Mouse (Mus musculus) gastrocnemius, adult 2 months (tissue): ENCODE results near the gene Ddx46. TPM values are rescaled to one million over a fixed set of nuclear protein-coding genes. Genes with fewer than 3 reads are reported as not detected.
"Not testable (repeated sequence)": the region's sequence is repeated elsewhere in the genome, so short reads cannot be mapped to it uniquely, and the experiment has no call there.

Experiments
- DNase-seq: peaks from one replicate; pipeline ENCODE4 v3.0.0; 2022
- H3K27ac ChIP-seq: fragments of 200-600 bp; 2 replicates; pipeline ENCODE4 v1.8.1; 2022; ENCODE audit warnings: mild to moderate bottlenecking
- H3K4me3 ChIP-seq: fragments of 200-600 bp; 2 replicates; pipeline ENCODE4 v1.8.1; 2022; ENCODE audit warnings: mild to moderate bottlenecking, moderate library complexity
- CTCF ChIP-seq: fragments of 200-600 bp; IDR thresholded peaks from 2 replicates; pipeline ENCODE4 v1.8.1; 2022; ENCODE audit warnings: antibody characterized with exemption, mild to moderate bottlenecking, moderate library complexity
- intact Hi-C: fragments of 180-260 bp; cut with DNase I; formaldehyde crosslinking; loops from one replicate; pipeline ENCODE4 v1.15.1; 2025
- total RNA-seq, 2 experiments: library from RNA; stranded (reverse); gene quantifications; 2 replicates each; pipeline ENCODE4 v1.2.3; 2021

The Ddx46 gene
- total RNA-seq, 2 experiments from 2014 or later: 20.9 to 26.9 TPM

DNA sequence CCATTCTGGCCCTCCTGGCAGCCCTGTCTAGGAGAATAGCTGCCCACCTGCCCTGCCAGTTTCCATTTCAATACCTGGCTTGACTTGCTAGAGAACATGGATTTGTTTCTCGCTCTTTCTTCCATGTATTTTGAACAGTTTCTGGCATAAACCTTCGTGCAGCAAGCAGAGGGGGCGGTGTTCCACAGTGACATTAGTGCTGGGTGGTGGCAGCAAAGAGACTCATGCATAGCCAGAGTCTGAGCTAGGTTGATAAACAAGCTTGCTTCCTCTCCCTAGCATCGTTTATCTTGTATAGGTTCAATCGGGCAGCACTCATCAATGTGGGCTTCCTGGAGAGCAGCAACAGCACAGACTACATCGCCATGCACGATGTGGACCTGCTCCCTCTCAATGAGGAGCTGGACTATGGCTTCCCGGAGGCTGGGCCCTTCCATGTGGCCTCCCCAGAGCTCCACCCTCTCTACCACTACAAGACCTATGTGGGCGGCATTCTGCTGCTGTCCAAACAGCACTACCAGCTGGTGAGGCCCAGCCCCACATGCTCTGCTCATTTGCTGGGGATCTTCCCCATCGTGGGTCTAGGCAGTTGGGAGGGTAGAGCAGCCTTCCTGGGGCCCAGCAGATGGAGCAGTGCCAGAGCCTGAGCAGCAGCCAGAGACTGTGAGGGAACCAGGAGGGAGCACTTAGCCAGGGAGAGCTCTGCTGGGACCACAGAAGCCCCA, 27.8 kb upstream of the Ddx46 start:
- no peak for DNase-seq
- intact Hi-C loops: no loop called here
- no peak overlapping the region for H3K27ac ChIP-seq

DNA sequence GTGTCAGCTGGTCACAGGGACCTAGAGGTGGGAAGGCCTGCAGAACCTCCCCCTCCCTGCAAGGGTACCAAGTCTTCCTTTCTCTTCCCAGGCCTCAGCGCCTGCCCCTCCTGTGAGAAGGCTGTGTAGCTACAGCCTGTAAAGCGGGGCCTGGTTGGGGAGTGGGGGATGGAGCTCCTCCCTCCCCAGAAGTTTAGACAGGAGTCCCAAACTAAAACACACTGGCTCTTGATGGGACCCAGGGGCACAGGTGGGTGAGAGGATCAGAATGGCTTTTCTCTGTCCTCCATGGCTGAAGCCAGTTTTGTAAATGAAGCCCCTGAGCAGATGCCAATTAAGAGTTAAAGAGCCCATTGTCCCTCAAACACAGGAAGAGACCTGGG, 27.2 kb upstream of the Ddx46 start:
- no peak for TF ChIP-seq CTCF
- DNase-seq: no peak
- Histone ChIP-seq H3K27ac (no peak overlapping the region), H3K4me3 (no peak overlapping the region)
- intact Hi-C loops: no loop called here

More for the DNA sequence above, 27.8 kb upstream of the Ddx46 start:
- no peak for TF ChIP-seq CTCF
- H3K4me3 ChIP-seq: no peak overlapping the region

DNA sequence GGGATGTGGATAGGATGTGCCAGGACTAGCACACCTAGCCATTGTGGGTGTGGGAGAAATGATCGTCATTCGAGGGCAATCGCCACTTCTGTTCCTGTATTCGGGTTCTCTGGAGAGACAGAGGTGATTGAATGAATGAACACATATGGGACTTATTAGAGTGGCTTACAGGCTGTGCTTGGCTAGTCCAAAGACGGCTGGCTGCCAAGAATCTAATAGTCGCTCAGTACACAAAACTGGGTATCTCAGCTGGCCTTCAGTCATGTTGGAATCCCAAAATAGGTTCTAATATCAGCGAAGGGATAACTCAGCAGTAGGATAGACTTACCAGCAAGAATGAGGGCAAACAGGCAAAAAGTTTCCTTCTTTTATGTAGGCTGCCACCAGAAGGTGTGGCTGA, 22.8 kb upstream of the Ddx46 start:
- Histone ChIP-seq H3K27ac (no peak overlapping the region), H3K4me3 (no peak overlapping the region)
- no peak for DNase-seq
- intact Hi-C loops: no loop called here
- no peak for TF ChIP-seq CTCF

DNA sequence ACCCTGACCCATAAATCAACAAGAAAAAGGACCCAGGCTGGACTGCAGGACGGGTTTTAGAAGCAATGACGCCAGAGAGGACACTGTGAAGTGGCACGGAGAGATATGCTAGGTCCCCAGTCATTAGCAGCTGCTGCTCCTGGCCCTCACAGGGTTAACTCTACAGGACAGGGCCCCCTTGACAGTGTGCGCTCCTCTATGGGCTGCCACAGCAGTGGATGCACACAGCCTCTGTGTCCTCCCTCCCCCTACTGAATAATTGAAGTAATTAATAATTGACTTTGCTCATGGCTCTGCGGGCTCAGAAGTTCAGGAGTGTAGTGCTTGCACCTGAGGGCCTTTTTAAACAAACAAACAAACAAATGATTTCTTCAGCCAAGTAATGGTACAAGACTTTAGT, 21.4 kb upstream of the Ddx46 start:
- no peak overlapping the region for H3K27ac ChIP-seq
- H3K4me3 ChIP-seq: no peak overlapping the region
- no peak for TF ChIP-seq CTCF
- DNase-seq: no peak
- intact Hi-C loops: no loop called here

DNA sequence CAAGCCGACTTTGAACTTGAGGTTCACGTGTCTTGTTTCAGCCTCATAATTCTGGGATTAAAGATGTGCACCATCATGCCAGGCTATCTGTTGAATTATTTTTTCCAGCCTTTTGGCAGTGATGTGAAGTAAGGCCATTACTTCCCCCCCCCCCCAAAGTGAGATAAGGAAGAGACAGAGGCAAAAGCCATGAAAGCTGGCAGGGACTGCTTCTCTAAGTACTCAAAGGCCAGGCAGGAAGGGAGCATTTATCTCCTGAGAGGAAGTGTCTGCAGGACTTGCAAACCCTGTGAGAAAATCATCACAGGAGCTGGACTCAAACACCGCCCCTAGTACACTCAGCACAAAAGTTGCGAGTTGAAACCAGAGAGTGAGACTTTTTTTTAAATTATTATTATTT, 15.5 kb upstream of the Ddx46 start:
- intact Hi-C loops: no loop called here
- H3K27ac ChIP-seq: no peak overlapping the region
- no peak for TF ChIP-seq CTCF
- no peak overlapping the region for H3K4me3 ChIP-seq
- DNase-seq: no peak

DNA sequence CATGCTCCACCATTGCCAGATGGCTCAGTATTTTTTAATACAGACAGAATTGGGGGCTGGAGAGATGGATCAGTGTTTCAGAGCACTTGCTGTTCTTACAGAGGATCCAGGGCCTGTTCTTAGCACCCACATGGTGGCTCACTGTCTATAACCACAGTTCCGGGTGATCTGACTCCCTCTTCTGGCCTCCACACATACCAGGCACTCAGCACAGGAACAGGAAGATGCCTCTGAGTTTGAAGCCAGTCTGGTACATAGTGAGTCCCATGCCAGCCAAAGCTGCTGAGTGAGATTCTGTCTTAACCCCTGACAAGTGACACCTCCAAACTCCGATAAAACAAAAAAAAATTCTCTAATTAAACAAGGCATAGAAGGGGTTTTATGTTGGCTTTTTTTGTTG, 14.6 kb upstream of the Ddx46 start:
- intact Hi-C loops: no loop called here
- Histone ChIP-seq H3K27ac (no peak overlapping the region), H3K4me3 (no peak overlapping the region)
- DNase-seq: no peak
- no peak for TF ChIP-seq CTCF

DNA sequence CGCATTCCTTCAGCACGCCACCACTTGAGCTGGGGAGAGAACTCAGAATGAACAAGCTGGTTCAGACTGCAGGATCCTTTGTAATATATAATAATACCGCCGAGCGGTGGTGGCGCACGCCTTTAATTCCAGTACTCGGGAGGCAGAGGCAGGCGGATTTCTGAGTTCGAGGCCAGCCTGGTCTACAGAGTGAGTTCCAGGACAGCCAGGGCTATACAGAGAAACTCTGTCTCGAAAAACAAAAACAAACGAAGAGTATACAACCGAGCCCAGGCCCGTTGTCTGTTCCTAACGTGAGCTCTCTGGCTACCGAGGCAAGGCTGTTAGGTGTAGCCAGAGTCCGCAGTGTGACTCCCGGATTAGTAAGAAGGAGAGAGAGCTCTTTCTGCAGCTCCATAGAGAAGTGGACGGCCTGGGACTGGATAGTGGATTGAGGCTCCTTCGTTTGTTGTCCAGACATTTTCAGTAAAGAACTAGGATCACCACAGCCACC, 12.6 kb upstream of the Ddx46 start:
- H3K27ac ChIP-seq: peak overlapping the region; percentile 98
- H3K4me3 ChIP-seq: peak overlapping the region; percentile 99
- intact Hi-C loops: loop anchor here (2.0 kb wide), 1 partner anchor 19 kb away; no protein-coding TSS in a partner anchor
- DNase-seq: not testable (repeated sequence)

DNA sequence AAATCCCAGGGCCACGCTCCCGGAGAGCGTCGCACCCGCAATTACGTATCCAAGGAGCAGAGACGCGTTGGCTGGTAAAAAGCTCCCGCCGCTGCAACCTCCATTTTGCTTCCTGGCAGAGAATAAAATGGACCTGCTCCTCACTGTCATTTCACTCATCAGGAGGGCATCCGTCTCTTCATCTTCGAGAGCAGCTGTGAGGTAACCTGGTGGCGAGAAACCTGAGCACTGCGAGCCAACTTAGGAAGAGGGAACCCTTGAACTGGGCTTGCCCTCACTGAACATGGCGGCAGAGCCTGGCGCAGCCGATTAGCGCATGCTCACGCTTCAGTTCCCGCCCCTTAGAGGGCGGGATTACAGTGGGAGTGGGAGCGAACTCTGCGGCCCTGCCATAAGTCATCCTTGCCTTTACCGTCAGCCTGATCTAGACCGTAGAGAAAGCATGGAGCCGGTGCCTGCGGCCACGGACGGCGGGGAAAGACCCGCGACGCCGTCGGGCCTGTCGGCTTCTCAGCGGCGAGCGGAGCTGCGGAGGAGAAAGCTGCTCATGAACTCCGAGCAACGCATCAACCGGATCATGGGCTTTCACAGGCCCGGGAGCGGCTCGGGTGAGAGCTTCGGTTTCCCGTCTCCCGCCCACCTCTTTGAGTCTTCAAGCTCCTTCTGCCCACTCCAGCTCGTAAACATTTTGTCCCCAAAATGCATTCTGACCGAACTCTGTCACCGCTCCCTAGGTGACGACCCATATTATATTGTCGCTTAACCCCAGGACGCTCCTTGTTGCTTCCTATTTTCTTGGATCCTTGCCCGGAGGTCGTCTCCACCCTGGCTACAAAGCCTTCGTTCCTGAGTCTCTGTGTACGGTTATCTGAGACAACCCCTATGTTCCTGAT, 11.9 kb upstream of the Ddx46 start, which contains the start of gene Caml:
TSS of gene Caml (plus strand) at position 357 of the 893 bp plus-strand sequence.
- Histone ChIP-seq H3K27ac (peak within 1 kb of the TSS; percentile 98), H3K4me3 (peak within 1 kb of the TSS; percentile 99)
- intact Hi-C loops: loop anchor here (2.0 kb wide), 1 partner anchor 18 kb away; no protein-coding TSS in a partner anchor
- peak; percentile 92 for DNase-seq
- no peak for TF ChIP-seq CTCF

DNA sequence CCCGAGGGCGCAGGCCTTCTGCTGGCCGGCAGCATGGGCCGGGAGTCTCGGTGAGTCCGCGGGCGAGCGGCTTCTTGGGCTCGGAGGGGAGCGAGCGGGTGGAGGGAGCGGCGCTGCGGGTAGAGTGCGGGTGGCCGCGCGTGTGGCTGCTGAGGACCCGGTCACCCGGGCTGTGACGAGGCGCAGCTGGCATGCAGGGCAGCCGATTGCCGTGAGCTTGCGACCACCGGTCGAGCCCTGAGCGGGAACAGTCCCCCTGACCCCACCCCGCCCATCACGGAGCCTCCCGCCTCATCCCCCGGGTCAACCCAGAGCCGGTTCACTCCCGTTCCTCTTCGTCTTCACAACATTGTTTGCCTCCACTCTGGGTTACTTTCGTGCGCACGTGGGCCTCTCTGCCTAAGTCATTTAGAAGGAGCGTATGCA, 332 bp downstream of the Ddx46 start:
- no peak for TF ChIP-seq CTCF
- H3K4me3 ChIP-seq: peak overlapping the region; percentile 92
- intact Hi-C loops: no loop called here
- DNase-seq: no peak
- peak overlapping the region; percentile 92 for H3K27ac ChIP-seq

DNA sequence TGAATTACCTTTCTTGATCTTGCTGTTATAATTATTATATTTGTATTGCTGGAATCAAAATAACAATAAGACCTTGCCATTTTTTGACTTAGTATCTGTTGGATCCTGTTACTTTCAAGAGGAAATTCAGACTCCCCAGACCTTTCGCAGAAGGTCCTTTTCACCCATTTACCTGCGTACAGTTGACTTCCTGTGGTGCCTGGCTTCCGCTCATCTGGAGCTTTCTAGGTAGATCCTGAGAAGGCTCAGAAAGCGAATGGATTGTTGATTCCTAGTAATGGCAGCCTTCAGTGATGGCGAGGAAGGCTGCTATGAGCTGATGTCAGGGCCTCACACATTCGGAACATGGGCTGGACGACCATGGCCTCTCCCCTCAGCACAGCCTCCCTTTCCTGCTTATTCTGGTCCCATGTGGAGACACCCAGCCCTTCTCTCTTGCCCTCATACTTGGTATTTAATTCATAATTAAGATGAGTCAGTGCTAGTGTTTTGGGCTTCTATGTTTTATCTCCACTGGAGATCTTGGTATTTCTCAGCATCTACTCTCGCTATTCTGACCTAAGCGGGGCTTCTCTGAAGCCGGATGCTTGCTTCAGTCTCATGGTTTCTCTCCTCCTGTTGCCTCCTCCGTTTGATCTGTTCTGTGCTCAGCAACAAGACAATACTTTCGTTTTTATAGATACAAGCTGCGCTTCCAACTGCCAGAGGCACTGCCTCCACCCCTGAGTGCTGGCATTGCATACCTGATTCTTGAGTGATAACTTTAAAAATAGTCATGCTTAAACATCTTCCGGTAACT, 1.6 kb downstream of the Ddx46 start:
- Histone ChIP-seq H3K27ac (no peak overlapping the region), H3K4me3 (no peak overlapping the region; the same call in 1 of the 2 replicates)
- intact Hi-C loops: no loop called here
- DNase-seq: no peak
- no peak for TF ChIP-seq CTCF

DNA sequence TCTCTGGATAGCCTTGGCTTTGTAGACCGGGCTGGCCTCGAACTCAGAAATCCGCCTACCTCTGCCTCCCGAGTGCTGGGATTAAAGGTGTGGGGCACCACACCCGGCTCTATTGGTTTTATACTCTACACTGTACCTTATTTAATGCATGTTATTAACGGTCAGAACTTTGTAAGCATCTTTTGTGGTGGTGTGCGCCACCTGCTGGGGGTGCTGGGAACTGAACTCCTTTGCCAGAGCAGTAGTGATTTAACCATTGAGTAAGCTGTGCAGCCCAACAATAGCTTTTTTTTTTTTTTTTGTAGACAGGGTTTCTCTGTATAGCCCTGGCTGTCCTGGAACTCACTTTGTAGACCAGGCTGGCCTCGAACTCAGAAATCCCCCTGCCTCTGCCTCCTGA, 5.7 kb downstream of the Ddx46 start:
- not testable (repeated sequence) for H3K4me3 ChIP-seq, H3K27ac ChIP-seq
- peak; percentile 85 for TF ChIP-seq CTCF
- peak; percentile 76 for DNase-seq
- intact Hi-C loops: loop anchor here (1.0 to 5.0 kb wide), 3 partner anchors 18 to 52 kb away; partner anchors contain the start of genes B230219D22Rik and Caml

DNA sequence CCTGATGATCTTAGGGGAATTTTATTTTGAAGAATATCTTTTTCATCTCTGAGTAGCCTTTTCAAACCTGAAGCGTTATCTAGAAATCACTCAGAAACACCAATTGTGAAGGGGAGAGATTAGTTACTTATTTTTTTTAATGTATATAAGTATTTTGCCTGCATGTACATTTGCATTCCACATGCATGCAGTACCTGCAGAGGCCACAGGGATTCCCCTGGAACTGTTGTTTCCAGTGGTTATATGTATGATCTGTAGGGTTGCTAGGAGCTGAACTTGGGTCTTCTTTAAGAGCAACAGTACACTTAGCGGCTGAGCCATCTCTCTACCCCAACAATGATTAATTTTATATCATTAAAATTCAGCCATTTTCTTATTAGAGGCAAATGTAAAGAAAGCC, 9.7 kb downstream of the Ddx46 start:
- H3K4me3 ChIP-seq: no peak overlapping the region
- no peak overlapping the region for H3K27ac ChIP-seq
- intact Hi-C loops: loop anchor here (5.0 kb wide), 1 partner anchor 48 kb away; the partner anchor contains the start of gene B230219D22Rik
- peak; percentile 36; the same call in 1 of the 2 replicates for TF ChIP-seq CTCF
- no peak for DNase-seq
